Mouse (Mus musculus): ENCODE measurements at regions not wholly inside any gene's neighbourhood (a gene's known extent, or its start where the extent isn't known, plus 50 kb on each side); places are given as distances from the start of the nearest gene placed in this dataset.

DNA sequence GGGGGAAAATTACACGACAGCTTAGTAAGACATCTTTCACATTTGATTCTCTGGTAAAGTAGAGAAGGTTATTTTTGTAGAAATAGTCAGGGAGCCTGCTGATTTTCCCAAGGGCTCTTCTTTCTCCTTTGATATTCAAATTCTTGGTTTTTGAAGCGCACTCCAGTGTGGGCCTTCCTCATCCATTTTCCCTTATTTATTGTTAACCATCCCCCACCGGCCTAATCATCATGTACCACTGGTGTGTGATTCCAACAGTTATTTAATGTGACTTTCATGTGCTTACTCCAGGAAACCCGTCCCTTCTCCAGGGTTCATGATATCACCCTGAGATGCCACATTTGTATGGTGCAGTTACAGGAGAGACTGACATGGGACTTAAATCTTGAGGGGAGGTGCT is 114.0 kb upstream of the Epha4 start:
- no peak for TF ChIP-seq CTCF (IDR thresholded peaks at IDR 0.05; ENCODE audit: extremely low read depth, insufficient read length, insufficient replicate concordance, low read depth, low read length)
- no peak for TF ChIP-seq POLR2A (IDR thresholded peaks at IDR 0.05; ENCODE audit: low read depth, low read length)
